Mouse (Mus musculus) lung, postnatal 0 days (tissue): ENCODE data around the gene Olfr823. TPM values are rescaled to one million over a fixed set of nuclear protein-coding genes. Genes with fewer than 3 reads are reported as not detected.

Experiments
- ATAC-seq: fragments of 200-750 bp; cut with Nextera tagmentation; 2 replicates; pipeline ENCODE4 v1.8.0; 2017; ENCODE audit warnings: moderate library complexity
- DNase-seq: peaks from one replicate; pipeline ENCODE4 v3.0.0-alpha.2; 2016; ENCODE audit warnings: low spot score
- H3K27ac ChIP-seq: fragments of 300-500 bp; sonication (generic); 2 replicates; pipeline ENCODE4 v1.5.1; 2014; ENCODE audit warnings: antibody characterized with exemption, mild to moderate bottlenecking, low read length, mixed read lengths
- H3K27me3 ChIP-seq: fragments of 300-500 bp; sonication (generic); replicated peaks from 2 replicates; pipeline ENCODE4 v1.6.1; 2014; ENCODE audit warnings: low read length, mixed read lengths; ENCODE audit not compliant: insufficient read depth
- H3K36me3 ChIP-seq: fragments of 300-500 bp; sonication (generic); 2 replicates; pipeline ENCODE4 v1.6.1; 2014; ENCODE audit warnings: low read length, mixed read lengths; ENCODE audit not compliant: insufficient read depth
- H3K4me1 ChIP-seq: fragments of 300-500 bp; sonication (generic); 2 replicates; pipeline ENCODE4 v1.6.1; 2014; ENCODE audit warnings: antibody characterized with exemption, low read depth, low read length, mixed read lengths; ENCODE audit not compliant: insufficient read depth
- H3K4me2 ChIP-seq: fragments of 300-500 bp; sonication (generic); replicated peaks from 2 replicates; pipeline ENCODE4 v1.6.1; 2014; ENCODE audit warnings: low read depth, mild to moderate bottlenecking, low read length, moderate library complexity, mixed read lengths
- H3K4me3 ChIP-seq: fragments of 300-500 bp; sonication (generic); 2 replicates; pipeline ENCODE4 v1.5.1; 2014; ENCODE audit warnings: low read depth, low read length
- H3K9ac ChIP-seq: fragments of 300-500 bp; sonication (generic); replicated peaks from 2 replicates; pipeline ENCODE4 v1.6.1; 2014; ENCODE audit warnings: low read depth, mild to moderate bottlenecking
- H3K9me3 ChIP-seq: fragments of 300-500 bp; sonication (generic); 2 replicates; pipeline ENCODE4 v1.6.1; 2016; ENCODE audit warnings: low read length, mixed read lengths
- CTCF ChIP-seq: IDR thresholded peaks from 2 replicates; pipeline ENCODE4 v1.5.1; 2016; ENCODE audit warnings: antibody characterized with exemption, mild to moderate bottlenecking
- EP300 ChIP-seq: IDR thresholded peaks from 2 replicates; pipeline ENCODE4 v1.6.1; 2016; ENCODE audit warnings: antibody characterized with exemption, mild to moderate bottlenecking, control low read depth
- WGBS: fragments of 180-500 bp; shearing (Covaris S2); extraction: QIAGEN DNeasy Blood & Tissue Kit; methylation state at CpG from one replicate; pipeline ENCODE4 v1.1.7; 2014; 5-methylcytosine and 5-hydroxymethylcytosine counted together
- polyA plus RNA-seq: library from polyadenylated mRNA; unstranded; fragments of >200 nt; fragmentation: Nextera tagmentation; extraction: Ambion mirVana; gene quantifications from 2 replicates; pipeline ENCODE4 v1.2.1, GENCODE M21; 2015

The Olfr823 gene
- polyA plus RNA-seq, 1 experiment from 2014 or later: not detected

- Histone ChIP-seq H3K4me1 (no peaks in the 10 kb centered on the region), H3K4me3 (no peak overlapping the region), H3K27ac (no peak overlapping the region), H3K4me2 (no peak overlapping the region), H3K9me3 (no peaks in the 10 kb centered on the region), H3K9ac (no peak overlapping the region), H3K36me3 (no peaks in the 10 kb centered on the region), H3K27me3 (no peaks in the 10 kb centered on the region)
- DNase-seq (peak; percentile 64), ATAC-seq (peak; percentile 44; the same call in 1 of the 2 replicates)
- no peak for TF ChIP-seq EP300
- TF ChIP-seq CTCF: peak; percentile 61
- 14% methylated on average over 5 of the region's 5 CpGs for WGBS
Observed at GRCm38 (mm10) chr10:130092838-130093440, 22.2 kb downstream of the Olfr823 start.

GRCm38 (mm10) chr10:130070910-130071309 lies 44.3 kb downstream of the Olfr823 start, which contains the start of gene Olfr822:
Olfr822 (plus strand) TSS chr10:130071210.
- H3K27me3 ChIP-seq: no peaks in the 10 kb centered on the region

More at GRCm38 (mm10) chr10:130070910-130071309, 44.3 kb downstream of the Olfr823 start, which contains the start of gene Olfr822:
- H3K4me1 ChIP-seq: no peaks in the 10 kb centered on the region
- H3K27ac ChIP-seq: no peak within 1 kb of the TSS
- DNase-seq: no peak
- TF ChIP-seq CTCF (no peak), EP300 (no peak)
- no peak within 1 kb of the TSS for H3K4me3 ChIP-seq
- no peak for ATAC-seq
- H3K9me3 ChIP-seq: no peaks in the 10 kb centered on the region
- no peak within 1 kb of the TSS for H3K4me2 ChIP-seq
- H3K9ac ChIP-seq: no peak within 1 kb of the TSS
- no peaks in the 10 kb centered on the region for H3K36me3 ChIP-seq

Other genes with a start within 250 kb of the Olfr823 start
- gene Olfr814, start 235.5 kb downstream of the Olfr823 start, polyA plus RNA-seq: not detected in 2 replicates
- gene Olfr815, start 209.5 kb downstream of the Olfr823 start, polyA plus RNA-seq: not detected in 2 replicates
- not detected in 2 replicates for gene Olfr816, start 199.8 kb downstream of the Olfr823 start, polyA plus RNA-seq
- not detected in 2 replicates for gene Olfr818, start 166.3 kb downstream of the Olfr823 start, polyA plus RNA-seq
- gene Olfr819, start 148.1 kb downstream of the Olfr823 start, polyA plus RNA-seq: not detected in 2 replicates
- gene Olfr247, start 139.2 kb downstream of the Olfr823 start, polyA plus RNA-seq: not detected in 2 replicates
- gene Gm10310, start 130.3 kb downstream of the Olfr823 start, polyA plus RNA-seq: not detected in 2 replicates
- not detected in 2 replicates for gene Olfr820, start 102.8 kb downstream of the Olfr823 start, polyA plus RNA-seq
- gene Olfr821, start 85.0 kb downstream of the Olfr823 start, polyA plus RNA-seq: not detected in 2 replicates
- not detected in 2 replicates for gene Olfr822, start 44.2 kb downstream of the Olfr823 start, polyA plus RNA-seq
- gene Olfr824, start 14.6 kb upstream of the Olfr823 start, polyA plus RNA-seq: not detected in 2 replicates
- gene Olfr825, start 51.4 kb upstream of the Olfr823 start, polyA plus RNA-seq: not detected in 2 replicates
- gene Olfr826, start 68.8 kb upstream of the Olfr823 start, polyA plus RNA-seq: not detected in 2 replicates
- not detected in 2 replicates for gene Olfr827, start 99.0 kb upstream of the Olfr823 start, polyA plus RNA-seq
- gene Neurod4, start 164.9 kb upstream of the Olfr823 start, polyA plus RNA-seq: not detected in 2 replicates
- 0.35 and 0.68 TPM in 2 replicates for gene Tespa1, start 207.5 kb upstream of the Olfr823 start, polyA plus RNA-seq